Mouse (Mus musculus) urinary bladder, adult 18-20 months (tissue): ENCODE results near the gene Gipr.
A peak's percentile ranks its signal among the peaks of the same experiment; 100 is the strongest.

Experiments
- DNase-seq, 2 experiments: peaks; one replicate each; pipeline ENCODE4 v3.0.0; 2022; ENCODE audit warnings: low spot score in 2 of 2, mixed read lengths in 2 of 2

Gipr gene

GRCm38 (mm10) chr7:19148875-19149541, 16.9 kb downstream of the Gipr start, which contains the start of gene Qpctl:
TSS of gene Qpctl (minus strand) at chr7:19149291.
- peak; percentile 94 to 98 for DNase-seq

GRCm38 (mm10) chr7:19148180-19148874, 17.6 kb downstream of the Gipr start:
- DNase-seq = no peak

- no peak for DNase-seq
Measured at GRCm38 (mm10) chr7:19147497-19148045, 18.4 kb downstream of the Gipr start.

GRCm38 (mm10) chr7:19146793-19147192, 19.1 kb downstream of the Gipr start:
- DNase-seq = no peak

- no peak for DNase-seq
Measured at GRCm38 (mm10) chr7:19137380-19137779, 28.5 kb downstream of the Gipr start.

GRCm38 (mm10) chr7:19136673-19137334, 29.1 kb downstream of the Gipr start:
- no peak for DNase-seq

GRCm38 (mm10) chr7:19136168-19136567, 29.8 kb downstream of the Gipr start:
- DNase-seq = no peak

- peak; percentile 95 to 97 for DNase-seq
Measured at GRCm38 (mm10) chr7:19131324-19131848, 34.5 kb downstream of the Gipr start.

- DNase-seq = no peak
Measured at GRCm38 (mm10) chr7:19130657-19131056, 35.3 kb downstream of the Gipr start.

GRCm38 (mm10) chr7:19129396-19129795, 36.5 kb downstream of the Gipr start:
- DNase-seq = no peak

- DNase-seq = no peak
Measured at GRCm38 (mm10) chr7:19127744-19128143, 38.2 kb downstream of the Gipr start.

- no peak for DNase-seq
Measured at GRCm38 (mm10) chr7:19124713-19125112, 41.2 kb downstream of the Gipr start.

GRCm38 (mm10) chr7:19121686-19122085, 44.2 kb downstream of the Gipr start:
- no peak for DNase-seq

GRCm38 (mm10) chr7:19119631-19120429, 46.1 kb downstream of the Gipr start, which contains the start of gene Fbxo46:
TSS of gene Fbxo46 (plus strand) at chr7:19119859.
- peak; percentile 79 to 94 for DNase-seq

GRCm38 (mm10) chr7:19119083-19119482, 46.8 kb downstream of the Gipr start:
- DNase-seq = no peak

GRCm38 (mm10) chr7:19118028-19118771, 47.7 kb downstream of the Gipr start, which contains the start of gene Gm4969:
TSS of gene Gm4969 (minus strand) at chr7:19118368.
- no peak for DNase-seq

GRCm38 (mm10) chr7:19109565-19109964, 56.4 kb downstream of the Gipr start:
- no peak for DNase-seq

GRCm38 (mm10) chr7:19107436-19107835, 58.5 kb downstream of the Gipr start:
- no peak for DNase-seq
